Mouse (Mus musculus) bone marrow, adult 2 months (tissue): ENCODE data around the gene Slc24a4.

Source experiments
- CTCF ChIP-seq: fragments of 200-500 bp; IDR thresholded peaks from 2 replicates; pipeline ENCODE4 v1.5.1; 2011; ENCODE audit warnings: low read length, control low read depth; ENCODE audit not compliant: control insufficient read depth, insufficient read depth
- POLR2A ChIP-seq: fragments of 200-500 bp; IDR thresholded peaks from 2 replicates; pipeline ENCODE4 v1.6.1; 2011; ENCODE audit warnings: low read depth, mild to moderate bottlenecking, control low read depth, low read length, borderline replicate concordance; ENCODE audit not compliant: control insufficient read depth

DNA sequence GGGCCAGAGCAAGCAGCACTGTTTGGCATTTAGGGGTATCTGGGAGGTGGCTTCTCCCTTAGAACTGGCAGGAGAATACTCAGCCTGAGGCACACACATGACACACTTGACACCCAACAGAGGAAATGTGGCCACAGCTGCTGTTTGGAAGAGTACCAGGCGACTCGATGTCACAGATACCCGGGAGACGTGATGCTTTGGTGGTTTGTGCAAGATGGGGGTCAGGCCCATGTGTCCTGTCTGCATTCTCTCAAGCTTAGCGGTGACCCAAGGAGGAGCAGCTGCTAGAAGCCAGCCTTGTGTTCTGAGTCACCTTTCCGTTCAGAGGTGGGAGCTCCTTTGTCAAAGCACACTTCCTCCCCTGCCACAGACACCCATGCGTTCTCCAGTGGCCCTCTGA, 166.7 kb downstream of the Slc24a4 start:
- TF ChIP-seq CTCF (no peak), POLR2A (no peak)
